Mouse (Mus musculus) kidney, adult 11 months (tissue): ENCODE data around the gene Acp6.
"Not testable (repeated sequence)": the region's sequence is repeated elsewhere in the genome, so short reads cannot be mapped to it uniquely, and the experiment has no call there.

ENCODE experiments used
- DNase-seq: peaks from one replicate; pipeline ENCODE4 v3.0.0; 2022

The Acp6 gene

DNA sequence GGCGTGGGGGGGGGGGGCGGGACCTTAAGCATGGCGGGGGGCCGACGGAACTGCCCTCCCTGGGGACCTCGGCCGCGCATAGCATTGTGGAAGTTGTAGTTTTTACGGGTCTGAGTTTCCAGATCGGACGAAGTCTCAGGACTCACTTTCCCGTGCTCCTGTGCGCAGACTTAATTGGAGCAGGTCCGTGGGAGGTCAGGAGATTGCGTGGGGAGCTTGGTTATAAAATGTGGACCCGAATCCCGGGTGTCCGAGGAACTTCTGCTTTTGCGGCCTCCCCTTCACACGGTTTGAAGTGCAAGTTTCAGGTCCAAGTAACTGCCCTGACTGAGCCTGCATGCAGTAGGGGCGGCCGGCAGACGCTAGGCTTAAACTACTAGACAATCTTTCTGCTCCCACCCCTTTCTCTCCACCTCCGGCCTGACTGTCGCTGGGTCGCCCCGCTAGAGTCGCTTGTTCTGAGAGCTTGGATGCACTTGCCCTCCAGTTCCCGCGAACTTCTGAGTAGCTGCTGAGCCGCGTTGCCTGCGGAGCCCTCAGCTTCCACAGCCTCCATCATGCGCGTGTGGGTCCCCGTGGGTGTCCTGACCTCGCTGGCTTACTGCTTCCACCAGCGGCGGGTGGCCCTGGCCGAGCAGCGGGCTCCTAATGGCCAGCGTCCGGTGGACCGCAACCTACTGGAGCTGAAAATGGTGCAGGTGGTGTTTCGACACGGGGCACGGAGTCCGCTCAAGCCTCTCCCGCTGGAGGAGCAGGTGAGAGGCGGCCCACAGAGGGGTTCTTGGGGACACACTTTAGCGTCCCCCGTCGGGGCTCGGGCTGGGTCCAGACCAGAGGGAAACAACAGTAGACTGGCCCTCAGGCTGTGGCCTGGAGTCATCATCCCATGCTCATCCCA is at the start of gene Acp6:
Gene Acp6 (plus strand): TSS at position 167 of the 898 bp plus-strand sequence.
- DNase-seq = peak; percentile 95

DNA sequence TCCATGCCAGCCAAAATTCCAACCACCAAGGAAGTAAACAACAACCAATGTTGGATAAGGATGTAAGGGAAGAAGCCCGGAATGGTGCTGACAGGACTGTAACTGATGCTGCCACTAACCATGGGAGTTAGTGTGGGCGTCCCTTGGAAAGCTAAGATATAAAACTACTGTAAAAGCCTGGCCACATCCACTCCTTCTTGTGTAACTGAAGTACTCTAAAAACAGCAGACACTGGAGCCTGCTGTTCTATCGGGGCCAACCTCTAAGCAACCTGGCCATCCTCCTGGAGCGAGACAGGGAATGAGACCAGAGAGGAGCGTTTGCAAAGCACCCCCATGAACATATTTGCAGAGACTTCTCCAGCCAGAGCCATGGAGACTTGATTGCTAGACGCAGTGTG is 41.1 kb upstream of the Acp6 start:
- DNase-seq = no peak

DNA sequence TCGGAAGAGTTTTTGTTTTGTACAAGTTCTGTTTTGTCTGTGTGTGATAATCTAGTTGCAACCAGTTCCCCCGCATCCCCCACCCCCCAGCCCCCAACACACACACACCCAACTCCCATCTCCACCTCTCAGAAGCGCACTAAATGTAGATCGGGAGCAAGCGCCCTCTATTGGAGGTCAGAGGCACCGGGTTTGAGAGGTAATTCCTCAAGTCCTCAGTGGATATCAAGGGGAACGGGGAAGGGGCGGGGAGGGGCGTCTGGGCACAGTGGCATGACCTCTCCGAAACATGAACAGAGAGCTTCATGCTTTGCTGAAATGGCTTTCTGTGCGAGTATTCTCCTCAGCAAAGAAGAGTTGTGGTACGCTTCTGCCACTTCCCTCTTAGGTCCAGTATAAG is 40.3 kb upstream of the Acp6 start:
- no peak for DNase-seq

DNA sequence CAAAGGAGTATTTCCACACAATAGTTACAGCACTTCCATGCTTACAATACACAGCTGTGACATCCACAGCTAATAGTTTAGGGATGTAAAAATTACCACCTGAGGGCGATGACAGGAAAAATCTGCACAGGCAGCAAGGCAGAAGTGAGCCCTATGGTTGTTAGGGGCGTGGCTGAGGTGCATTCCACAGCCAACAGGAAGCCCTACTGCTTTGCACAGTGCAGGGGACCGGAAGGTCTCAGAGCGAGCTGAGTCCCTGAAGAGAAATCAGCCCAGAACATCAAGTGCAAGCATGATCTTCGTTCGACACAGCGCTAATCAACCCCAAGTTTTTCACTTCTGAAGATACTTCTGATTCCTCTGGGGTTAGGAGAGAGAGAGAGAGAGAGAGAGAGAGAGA is 34.4 kb upstream of the Acp6 start:
- DNase-seq = no peak

- no peak for DNase-seq
These were observed 29.2 kb upstream of the Acp6 start for GRCm38 (mm10) chr3:97129410-97129809.

DNA sequence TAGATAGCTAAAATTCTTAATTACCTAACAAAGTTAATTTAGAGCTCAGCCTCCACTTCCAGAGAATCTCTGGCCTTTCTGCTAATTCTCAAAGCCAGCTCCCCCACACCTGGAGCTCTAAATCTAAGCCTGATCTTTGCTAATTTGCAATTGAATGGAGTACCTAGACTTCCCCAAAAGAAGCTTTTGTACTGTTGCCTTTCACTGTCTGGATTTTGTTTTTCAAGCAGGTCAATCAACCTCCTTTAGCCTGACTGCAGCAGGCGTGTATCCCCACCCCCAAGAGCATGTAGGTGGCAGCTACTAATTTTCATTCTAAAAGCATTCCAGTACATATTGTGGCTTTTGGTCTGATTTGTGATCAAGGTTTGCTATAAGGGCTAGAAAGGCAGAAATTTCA is 20.9 kb upstream of the Acp6 start:
- DNase-seq = not testable (repeated sequence)

- DNase-seq = no peak
These were observed 7.5 kb upstream of the Acp6 start for GRCm38 (mm10) chr3:97151092-97151491.

- peak; percentile 69 for DNase-seq
These were observed 2.1 kb upstream of the Acp6 start for GRCm38 (mm10) chr3:97156431-97156830.

- no peak for DNase-seq
These were observed 1.3 kb upstream of the Acp6 start for GRCm38 (mm10) chr3:97157308-97157707.

GRCm38 (mm10) chr3:97157958-97158599 is 498 bp upstream of the Acp6 start:
- DNase-seq = peak; percentile 73

DNA sequence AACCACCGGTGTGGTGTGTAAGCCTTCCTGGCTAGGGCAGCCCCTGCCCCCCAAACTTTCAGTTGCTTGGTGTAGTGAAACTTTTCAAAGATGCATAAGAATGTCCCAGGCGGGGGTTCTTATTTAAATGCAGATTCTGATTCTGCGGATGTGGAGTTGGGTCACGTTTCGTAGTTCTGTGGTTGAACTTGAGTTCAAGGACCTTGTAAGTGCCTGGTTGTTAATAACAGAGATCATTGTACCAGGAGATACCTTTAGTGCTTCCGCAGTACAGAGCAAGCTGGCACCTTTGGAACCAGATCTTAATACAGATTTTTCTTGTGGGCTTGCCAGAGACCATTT is 903 bp downstream of the Acp6 start:
- no peak for DNase-seq

- DNase-seq = no peak
These were observed 1.4 kb downstream of the Acp6 start for GRCm38 (mm10) chr3:97159986-97160385.

DNA sequence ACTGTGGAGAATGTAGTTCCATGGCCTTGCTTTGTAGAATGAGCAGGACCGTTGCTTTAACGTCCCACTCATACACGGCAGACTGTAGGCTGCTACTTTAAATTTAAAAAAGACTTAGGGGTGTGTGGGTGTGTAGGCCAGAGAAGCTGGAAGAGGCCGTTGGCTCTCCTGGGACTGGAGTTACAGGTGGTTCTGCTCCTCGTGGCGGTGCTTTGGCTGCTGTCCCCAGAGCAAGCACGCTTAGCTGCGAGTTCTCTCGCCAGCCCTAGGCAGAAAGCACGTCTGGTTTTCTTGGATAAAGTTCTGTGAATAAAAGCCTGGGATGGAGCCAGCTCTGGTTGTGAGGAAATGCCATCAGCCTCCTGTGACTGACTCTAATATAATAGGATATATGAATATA is 2.3 kb downstream of the Acp6 start:
- peak; percentile 31 for DNase-seq

DNA sequence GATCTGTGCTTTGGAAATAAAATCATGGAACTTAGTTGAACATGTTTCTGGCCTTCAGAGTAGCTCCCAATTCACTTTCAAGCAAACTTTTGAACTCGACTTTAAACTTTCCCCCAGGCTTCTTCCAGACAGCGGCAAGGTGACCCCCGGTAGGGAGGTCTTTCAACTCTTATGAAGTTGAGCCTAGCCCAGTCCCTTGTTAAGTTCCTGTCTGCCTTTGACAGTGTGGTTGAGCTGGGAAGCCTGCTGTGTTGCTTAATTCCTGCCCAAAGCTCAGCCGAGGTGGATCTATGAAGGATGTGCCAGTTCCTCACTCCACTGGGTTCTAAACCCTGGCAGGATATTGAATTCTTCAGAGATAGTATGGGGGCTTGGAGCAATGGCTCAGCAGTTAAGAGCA is 3.2 kb downstream of the Acp6 start:
- no peak for DNase-seq

DNA sequence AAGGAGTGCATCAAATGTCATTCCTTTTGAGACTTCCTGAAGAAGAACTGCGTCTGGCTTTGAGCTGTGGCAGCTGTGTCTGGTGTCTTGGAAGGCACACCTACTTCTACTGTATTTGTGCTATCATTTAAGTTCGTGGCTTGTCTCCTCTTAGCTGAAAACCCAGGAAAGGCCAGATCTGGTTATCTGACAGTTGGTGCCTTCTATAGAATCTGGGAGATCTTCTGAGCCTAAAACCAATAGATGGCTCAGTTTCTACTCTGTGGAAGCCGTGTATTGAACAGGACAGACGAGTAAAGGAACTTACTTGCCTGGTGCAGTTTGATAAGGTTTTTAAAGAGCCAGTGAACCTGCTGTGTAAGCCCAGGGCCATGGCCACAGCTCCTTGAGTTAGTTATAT is 5.9 kb downstream of the Acp6 start:
- no peak for DNase-seq

- no peak for DNase-seq
These were observed 8.5 kb downstream of the Acp6 start for GRCm38 (mm10) chr3:97167126-97167525.

DNA sequence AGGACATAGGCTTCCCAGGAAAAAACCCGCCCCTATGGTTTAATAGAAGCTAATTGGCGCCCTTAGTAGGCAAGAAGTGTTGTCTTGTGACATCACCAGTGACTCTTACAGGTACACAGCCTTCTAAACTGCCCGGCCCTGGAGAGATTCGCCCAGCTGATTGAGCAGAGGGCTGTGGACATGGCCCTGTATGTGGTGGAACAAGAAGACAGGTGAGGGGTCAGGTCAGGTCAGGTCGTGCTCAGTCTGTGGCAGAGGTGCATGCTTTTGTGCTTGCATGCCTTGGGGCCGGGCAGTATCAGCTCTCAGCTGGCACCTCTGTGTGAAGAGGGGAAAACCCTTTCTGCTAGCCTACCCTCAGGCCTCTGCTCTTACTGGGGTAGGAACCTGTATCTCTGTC is 13.0 kb downstream of the Acp6 start:
- peak; percentile 42 for DNase-seq

DNA sequence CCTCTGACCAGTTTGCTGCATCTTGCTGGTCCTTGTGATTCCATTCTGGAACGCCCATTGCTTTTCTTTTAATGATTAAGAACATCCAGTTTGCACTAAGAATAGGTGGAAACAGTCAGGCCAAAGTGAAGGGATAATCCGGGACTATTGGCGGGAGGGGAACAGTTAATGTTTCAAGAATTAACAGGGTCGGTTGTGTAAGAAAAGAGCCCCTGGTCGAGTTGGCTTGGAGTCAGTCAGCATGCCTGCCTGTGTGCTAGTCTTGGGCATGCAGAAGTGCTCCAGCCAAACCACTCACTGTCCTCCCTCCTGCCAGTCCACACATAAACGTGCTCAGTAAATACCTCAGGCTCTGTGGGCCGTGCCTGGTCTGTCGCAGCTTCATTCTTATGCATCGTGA is 13.7 kb downstream of the Acp6 start:
- peak; percentile 93 for DNase-seq

DNA sequence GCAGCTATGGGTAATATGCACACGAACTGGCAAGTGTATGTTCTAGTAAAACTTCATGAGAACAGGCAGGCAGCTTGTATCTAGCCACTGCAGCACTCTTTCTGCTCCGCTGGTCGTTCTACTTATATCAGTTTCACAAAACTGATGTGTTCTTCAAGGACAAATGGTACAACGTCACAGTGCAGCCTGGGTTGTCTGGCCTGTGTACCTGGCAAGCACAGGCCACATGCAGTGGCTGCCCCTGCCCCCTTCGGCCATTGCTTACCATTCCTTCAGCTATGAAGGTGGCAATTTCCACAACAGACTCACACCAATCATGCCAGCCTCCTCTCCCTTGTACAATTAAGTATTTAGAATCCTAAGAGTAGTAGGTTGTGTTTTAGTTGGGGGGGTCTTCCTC is 14.1 kb downstream of the Acp6 start:
- no peak for DNase-seq

GRCm38 (mm10) chr3:97178885-97179284 is 20.3 kb downstream of the Acp6 start:
- DNase-seq = no peak

- DNase-seq = no peak
These were observed 21.9 kb downstream of the Acp6 start for GRCm38 (mm10) chr3:97180527-97180926.

GRCm38 (mm10) chr3:97183810-97184209 is 25.2 kb downstream of the Acp6 start:
- DNase-seq = no peak

DNA sequence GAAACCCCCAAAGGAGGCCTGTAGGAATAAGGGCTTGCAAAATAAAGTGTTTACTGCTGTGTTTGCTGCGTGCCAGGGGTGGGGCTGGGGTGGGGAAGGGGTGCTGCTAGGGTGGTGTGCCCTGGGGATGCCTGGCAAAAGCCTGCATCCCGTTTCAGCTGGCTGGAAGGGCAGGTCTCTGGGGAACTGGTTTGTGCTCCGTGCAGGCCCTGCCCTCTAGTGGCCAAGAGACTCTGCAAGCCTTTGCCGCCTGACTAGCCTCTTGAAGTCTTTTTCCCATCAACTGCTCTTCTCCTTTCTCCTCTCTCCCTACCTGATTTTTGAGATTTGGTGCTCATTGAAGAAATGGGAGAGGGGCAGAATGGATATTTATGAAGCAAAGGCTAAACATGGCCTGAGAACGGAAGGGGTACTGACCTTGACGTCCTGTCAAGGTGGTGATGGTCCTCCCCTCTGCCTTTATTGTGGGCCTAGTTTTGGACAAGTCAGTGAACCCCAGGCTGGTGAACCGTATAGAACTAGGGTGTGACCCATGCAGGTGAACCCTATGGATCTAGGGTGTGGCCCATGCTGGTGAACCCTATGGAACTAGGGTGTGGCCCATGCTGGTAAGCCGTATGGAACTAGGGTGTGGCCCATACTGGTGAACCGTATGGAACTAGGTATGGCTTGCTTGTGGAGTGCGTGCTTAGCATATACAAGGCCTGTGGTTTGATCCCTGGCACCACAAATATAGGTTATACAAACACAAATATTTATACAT is 26.7 kb downstream of the Acp6 start:
- peak; percentile 62 for DNase-seq

- DNase-seq = no peak
These were observed 38.0 kb downstream of the Acp6 start for GRCm38 (mm10) chr3:97196571-97196970.
